Mouse (Mus musculus): ENCODE data around the gene Actl10. TPM values are rescaled to one million over a fixed set of nuclear protein-coding genes. Genes with fewer than 3 reads are reported as not detected.

The Actl10 gene
- total RNA-seq, 4 experiments from 2014 or later, result 0.17 to 0.31 TPM; not detected in 2

DNA sequence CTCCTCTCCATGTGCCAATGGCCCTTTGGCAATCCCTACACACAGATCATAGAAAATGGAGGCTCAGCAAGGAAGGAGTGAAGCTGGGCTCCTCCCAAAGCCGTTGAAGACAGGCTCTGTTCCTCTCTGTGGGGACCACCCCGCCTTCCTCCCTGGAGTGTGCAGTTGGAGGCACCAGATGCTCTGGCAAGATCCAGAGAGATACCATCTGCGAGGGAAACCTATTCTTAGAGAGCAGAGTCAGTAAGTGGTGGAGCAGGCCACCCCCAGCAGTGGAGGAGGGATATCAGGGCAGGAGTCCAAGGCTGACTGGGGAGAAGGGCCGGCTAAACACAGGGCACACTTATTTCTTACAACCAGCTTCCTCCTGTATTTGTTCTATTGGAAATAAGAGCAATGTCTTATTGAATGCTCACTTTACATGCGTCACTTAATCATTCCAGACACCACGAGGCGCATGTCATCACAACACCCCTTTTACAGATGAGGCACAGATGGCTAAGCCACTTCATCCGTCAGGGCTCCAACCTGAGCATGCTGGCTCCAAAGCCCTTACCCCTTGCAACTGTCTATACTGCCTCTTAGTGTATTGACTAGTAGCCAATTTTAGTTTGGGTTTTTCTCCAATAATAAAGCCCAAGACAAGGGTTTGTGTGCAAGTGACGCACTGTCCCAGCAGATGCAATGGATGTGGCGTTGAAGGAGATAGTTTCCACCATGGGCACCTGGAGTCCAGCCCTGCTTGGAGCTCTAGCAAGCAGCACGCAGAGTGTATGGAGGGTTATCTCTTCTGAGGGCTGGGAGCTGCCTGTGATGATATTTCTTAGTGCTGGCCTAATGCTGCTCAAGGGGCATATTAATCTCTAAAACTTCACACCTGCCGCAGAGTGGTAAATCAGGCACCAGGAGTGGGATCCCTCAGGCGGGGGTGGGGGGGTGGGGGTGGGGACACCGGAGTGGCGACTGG lies 32.6 kb downstream of the Actl10 start:
- no peak for DNase-seq

DNA sequence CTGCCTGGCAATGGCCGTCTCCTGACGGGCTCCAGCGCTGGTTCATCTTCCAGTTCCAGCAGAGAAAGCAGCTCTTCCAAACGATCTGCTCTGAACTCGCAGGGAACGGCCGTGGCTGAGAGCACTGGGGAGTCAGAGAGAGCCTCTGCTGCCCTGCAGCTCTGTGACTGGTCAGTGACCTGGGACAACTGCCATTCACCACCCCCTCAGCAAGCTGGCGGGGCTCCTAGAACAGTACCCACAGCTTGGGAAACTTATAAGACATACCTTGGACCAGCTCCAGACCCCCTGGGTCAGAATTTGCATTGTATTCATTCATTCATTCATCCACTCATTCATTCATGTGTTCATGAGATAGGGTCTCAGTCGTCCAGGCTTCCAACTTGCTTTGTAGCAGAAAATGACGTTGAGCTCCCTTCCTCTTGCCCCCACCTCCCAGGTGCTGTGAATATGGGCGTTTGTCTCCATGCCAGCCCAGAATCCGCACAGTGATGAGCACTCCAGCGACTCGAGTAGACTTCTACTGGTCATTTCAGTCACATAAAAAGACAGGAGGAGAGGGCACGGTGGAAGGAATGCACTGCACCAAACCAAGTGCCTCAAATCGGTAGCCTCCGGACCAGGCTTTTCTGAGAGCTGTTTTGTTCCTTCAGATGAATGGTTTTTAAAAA lies 33.5 kb downstream of the Actl10 start:
- no peak for DNase-seq

DNA sequence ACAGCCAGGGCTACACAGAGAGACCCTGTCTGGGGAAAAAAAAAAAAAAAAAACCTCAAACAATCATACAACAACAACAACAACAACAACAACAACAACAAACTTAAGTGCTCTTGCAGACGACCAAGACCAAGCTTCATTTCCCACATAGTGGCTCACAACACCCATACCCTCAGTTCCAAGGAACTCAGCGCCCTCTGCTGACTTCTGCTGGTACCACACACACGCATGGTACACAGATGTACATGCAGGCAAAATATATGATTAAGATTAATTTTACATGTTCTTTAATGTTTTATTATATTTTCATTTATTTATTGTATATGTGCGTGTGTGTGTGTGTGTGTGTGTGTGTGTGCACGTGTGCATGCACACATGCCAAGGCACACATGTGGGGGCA lies 34.8 kb downstream of the Actl10 start:
- no peak for DNase-seq

DNA sequence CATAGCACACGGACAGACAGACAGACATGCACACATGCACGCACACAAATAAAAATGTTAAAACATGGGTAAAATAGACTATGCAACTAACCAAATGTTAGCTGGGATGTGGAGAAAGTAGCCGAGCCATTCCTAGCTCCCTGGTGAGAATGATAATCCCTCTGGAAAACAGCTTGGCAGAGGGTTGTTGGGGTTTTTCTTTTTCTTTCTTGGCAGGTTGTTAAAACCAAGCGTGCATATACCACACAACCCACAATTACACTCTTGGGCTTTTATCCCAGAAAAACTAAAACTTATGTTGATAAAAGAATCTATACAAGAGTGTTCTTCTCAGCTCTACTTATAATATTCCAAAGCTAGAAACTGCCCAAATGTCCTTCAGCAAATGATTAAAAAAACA lies 37.5 kb downstream of the Actl10 start:
- no peak for DNase-seq

DNA sequence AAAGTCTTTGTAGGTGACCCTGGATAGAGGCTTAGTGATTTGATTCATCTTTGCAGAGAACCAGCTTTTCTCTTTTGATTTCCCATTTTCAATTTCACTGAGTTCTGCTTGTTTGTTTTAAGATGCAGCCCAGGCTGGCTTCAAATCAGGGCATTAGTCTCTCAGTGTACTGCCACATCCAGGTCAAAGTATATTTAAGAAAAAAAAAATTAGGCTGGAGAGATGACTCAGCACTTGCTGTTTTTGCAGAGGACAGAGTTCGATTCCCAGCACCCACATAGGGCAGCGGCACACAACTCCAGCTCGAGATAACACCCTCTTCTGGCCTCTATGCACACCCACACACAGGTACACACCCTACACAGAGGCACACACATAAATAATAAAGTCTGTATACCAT lies 39.7 kb downstream of the Actl10 start:
- DNase-seq, result no peak

DNA sequence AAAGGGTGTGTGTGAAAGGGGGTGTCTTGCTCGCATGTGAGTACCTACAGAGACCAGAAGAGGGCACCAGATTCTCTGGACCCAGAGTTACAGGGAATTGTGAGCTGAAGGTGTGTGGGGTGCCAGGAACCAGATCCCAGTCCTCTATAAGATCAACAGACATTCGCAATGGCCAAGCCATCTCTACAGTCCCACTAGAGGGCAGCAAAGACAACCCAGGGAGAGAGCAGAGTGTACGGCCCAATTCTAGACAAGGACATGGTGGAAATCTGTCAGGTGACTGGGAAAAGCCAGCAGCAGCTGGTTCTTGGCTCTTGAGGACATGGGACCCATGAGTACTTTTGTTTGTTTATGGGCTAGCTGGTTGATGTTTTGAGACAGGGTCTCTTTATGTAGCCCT lies 41.4 kb downstream of the Actl10 start:
- DNase-seq, result no peak

DNA sequence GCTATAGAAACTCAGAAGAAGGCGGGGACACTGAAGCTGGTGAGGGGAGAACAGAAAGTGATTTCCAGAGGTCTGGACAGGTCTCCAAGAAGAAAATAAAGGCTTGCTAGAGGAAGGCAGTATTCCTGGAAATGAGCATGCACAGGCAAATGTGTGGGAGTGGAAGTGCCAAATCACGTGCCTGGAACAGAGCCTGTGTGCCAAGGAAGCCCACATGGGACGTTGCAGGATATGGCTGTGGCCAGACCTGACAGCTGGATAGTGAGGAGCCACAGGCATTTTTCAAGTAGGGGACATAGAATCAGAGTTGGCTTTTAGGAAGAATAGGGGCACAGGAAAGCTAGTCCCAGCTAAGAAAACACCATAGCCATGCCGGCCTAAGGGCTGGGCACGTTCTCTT lies 44.2 kb downstream of the Actl10 start:
- no peak for DNase-seq

DNA sequence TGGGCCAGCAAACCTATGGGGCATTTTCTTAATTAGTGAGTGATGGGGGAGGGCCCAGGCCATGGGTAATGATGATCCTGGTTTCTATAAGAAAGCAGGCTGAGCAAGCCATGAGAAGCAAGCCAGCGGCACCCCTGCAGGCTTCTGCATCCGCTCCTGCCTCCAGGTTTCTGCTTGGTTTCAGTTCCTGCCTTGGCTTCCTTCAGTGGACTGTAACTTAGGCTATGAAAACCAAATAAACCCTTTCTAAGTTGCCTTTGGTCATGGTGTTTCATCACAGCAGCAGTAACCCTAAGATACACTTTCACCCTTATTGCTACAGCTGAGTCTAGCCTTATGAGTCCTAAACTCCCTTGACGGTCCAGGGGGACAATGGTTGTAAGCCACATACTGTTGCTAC lies 45.8 kb downstream of the Actl10 start:
- DNase-seq, result no peak

DNA sequence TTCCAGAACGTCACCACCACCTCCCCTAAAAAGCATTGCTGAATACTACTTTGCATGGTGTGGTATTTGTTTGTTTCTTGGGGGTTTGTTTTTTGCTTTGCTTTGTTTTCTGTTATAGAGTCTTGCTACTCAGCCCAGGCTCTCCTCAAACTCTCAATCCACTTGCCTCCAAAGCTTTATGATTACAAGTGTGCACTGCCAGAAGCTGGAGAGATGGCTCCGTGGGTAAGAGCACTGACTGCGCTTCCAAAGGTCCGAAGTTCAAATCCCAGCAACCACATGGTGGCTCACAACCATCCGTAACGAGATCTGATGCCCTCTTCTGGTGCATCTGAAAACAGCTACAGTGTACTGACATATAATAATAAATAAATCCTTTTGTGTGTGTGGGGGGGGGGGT lies 49.0 kb downstream of the Actl10 start:
- DNase-seq, result no peak

DNA sequence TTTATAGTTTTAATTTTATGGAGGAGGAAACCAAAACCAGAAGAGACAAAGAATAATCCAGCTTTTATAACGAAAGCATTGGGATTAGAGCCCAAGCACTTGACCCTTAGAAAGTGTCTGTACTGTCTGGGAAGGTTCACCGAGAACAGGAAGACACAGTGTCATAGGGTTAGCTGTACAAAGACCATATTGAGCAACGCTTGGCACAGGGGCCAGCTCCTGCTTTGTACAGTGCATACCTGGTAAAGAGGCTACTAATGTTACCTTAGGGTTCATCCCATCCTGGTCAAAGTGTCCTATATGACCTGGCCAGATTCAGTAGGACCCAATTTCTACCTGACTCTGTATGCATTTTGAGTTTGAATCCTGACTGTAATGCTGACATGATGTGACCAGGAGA lies 49.7 kb downstream of the Actl10 start:
- DNase-seq, result no peak

Other genes starting within 250 kb of the Actl10 start
- under 1 TPM in 1 of 4 experiments, not detected in 3; 0.87 TPM for gene Bpifb9b, start 244.5 kb upstream of the Actl10 start, total RNA-seq (2022)
- gene Cdk5rap1, start 178.8 kb upstream of the Actl10 start, total RNA-seq (2022), result 10 to 100 TPM; 13.7 to 25.4 (median 18.6) TPM
- 10 to 100 TPM; 21.3 to 37.6 (median 31.5) TPM for gene Snta1, start 143.7 kb upstream of the Actl10 start, total RNA-seq (2022)
- gene Cbfa2t2, start 115.3 kb upstream of the Actl10 start, total RNA-seq (2022), result 10 to 100 TPM; 34.0 to 55.4 (median 43.4) TPM
- under 1 TPM in 2 of 4 experiments, not detected in 2; 0.46 to 0.71 TPM for gene 1700003F12Rik, start 4.7 kb upstream of the Actl10 start, total RNA-seq (2022)
- gene Necab3, start 7.1 kb downstream of the Actl10 start, total RNA-seq (2022), result 1 to 10 TPM in 3 of 4 experiments, under 1 TPM in 1; 0.41 to 3.1 (median 2.6) TPM
- gene E2f1, start 18.1 kb downstream of the Actl10 start, total RNA-seq (2022), result 10 to 100 TPM in 3 of 4 experiments, 1 to 10 TPM in 1; 9.9 to 12.9 (median 12.0) TPM
- gene Pxmp4, start 51.9 kb downstream of the Actl10 start, total RNA-seq (2022), result 10 to 100 TPM; 28.8 to 36.5 (median 32.1) TPM
- gene Zfp341, start 61.5 kb downstream of the Actl10 start, total RNA-seq (2022), result 1 to 10 TPM; 2.9 to 4.4 (median 4.0) TPM
- gene 4930519P11Rik, start 61.7 kb downstream of the Actl10 start, total RNA-seq (2022), result 1 to 10 TPM in 1 of 4 experiments, not detected in 3; 1.4 TPM
- gene Chmp4b, start 99.9 kb downstream of the Actl10 start, total RNA-seq (2022), result 100 to 1,000 TPM; 224 to 310 (median 256) TPM
- not detected for gene Gm14214, start 218.3 kb downstream of the Actl10 start, total RNA-seq (2022)
- 100 to 1,000 TPM; 186 to 218 (median 200) TPM for gene Raly, start 239.3 kb downstream of the Actl10 start, total RNA-seq (2022)
- gene a, start 239.6 kb downstream of the Actl10 start, total RNA-seq (2022), result not detected